Mouse (Mus musculus): ENCODE results near the gene Ninj1. TPM values are rescaled to one million over a fixed set of nuclear protein-coding genes. Genes with fewer than 3 reads are reported as not detected.

Ninj1 gene
- total RNA-seq, 2 experiments from 2014 or later, result 18.7 to 19.3 TPM

DNA sequence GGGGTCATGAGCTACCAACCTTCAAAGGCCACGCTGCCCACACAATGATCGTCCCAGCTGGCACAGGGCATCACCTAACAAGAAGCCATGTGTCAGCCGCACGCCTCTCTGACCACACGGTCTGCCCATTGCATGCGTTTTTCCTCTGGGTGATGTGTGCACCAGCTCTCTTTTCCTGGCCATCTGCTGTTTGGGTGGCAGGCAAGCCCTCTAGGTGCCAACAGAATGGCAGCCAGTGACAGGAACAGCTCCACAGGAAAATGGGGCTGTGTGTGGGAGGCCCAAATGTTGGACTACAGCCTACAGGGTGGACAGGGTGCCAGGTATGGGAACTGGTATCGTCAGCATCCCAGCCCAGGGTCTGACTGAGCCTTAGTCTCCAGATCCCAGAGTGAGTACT is 14.9 kb upstream of the Ninj1 start:
- DNase-seq, result peak; percentile 54 to 56

DNA sequence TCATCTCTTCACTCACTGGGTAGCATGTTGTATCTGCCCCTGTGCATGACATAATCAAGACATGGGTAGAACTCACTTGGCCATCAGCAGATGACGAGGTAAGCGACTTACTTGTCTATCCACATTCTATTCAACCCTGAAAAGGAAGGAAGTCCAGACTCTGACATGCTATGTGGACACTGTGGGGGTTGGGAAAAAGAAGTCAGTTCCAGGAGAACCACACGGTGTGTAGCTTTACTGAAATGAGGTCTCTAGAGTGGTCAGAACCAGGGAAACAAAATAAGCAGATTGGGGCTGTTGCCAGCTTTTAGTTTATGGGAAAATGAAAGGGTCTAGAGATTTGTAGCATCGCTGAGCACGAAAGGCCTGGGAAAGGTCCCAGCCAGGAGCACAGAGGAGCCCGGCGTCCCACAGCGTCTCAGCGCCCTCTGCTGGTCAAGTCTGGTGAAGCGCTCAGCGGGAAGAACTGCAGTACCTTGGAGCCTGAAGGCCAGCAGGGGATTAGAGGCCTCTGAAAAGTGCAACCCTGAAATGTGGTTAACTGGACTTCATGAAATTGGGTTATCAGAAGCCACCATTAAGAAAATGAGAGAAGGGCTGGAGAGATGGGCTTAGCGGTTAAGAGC is 14.2 kb upstream of the Ninj1 start:
- peak; percentile 81 to 87 for DNase-seq

DNA sequence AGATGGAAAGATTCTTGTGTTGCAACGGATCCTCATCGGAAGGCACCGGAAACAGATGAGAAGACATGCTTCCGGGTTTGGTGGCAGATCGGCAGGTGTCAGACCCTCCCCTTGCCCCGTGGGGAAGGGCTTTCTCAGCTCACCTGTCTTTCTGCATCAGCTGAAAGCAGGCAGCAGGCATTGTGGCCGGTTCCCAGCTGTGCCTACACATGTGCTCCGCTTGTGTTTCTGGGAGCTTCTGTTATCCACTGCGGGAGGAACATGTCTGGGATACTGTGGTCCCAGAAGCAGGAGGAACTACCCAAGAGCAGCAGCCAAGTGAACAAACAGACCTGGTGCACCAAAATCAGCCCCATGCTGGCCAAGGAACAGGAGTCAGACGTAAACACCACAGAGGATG is 11.8 kb upstream of the Ninj1 start:
- no peak for DNase-seq

GRCm38 (mm10) chr13:49178839-49179585 is 8.3 kb upstream of the Ninj1 start:
- DNase-seq, result peak; percentile 67 to 76

DNA sequence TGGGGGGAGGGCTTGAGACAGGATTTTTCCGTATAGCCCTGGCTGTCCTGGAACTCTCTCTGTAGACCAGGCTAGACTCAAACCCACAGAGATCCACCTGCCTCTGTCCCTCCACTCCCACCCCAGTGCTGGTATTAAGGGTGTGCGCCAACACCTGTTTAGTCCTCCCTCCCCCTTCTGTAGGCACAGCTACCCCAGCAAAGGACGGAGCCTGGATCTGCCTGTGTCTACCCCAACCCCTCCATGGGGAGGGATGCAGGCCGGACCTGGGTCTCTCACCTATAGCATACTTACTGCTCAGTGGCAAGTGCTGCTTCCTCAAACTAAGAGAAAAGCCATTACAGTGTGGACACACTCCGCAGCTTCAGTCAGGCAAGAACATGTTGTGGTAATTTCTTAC is 7.0 kb upstream of the Ninj1 start:
- no peak for DNase-seq

- DNase-seq, result no peak
These were observed 6.6 kb upstream of the Ninj1 start for GRCm38 (mm10) chr13:49180691-49181090.

DNA sequence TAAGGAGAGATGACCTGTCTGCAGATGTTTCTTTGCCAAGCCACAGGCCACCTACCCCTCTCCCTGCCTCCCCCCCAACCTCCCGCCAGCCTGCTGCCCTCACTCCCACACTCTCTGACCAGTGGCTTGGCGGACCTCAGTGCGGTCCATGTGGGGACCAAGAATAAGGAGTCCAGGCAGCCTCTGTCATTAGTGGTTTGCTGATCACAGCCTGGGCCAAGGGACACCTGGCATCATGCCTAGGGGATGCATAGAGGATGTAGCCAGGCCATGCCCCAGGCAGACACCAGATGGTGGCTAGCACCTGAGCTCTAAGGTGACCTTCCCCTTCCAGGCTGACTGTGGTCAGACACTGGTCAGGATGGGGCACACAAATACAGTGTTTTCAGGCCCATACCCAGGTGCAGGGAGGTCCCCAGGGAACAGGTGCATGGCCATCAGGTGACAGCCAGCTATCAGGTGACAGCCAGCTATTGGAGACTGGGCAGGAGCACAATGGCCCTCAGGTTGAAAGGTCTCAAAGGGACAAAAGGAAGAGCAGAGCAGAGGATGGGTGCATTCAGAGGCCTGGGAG is 5.8 kb upstream of the Ninj1 start:
- no peak for DNase-seq

- DNase-seq, result no peak
These were observed 4.1 kb upstream of the Ninj1 start for GRCm38 (mm10) chr13:49183161-49183560.

GRCm38 (mm10) chr13:49183646-49184045 is 3.6 kb upstream of the Ninj1 start:
- DNase-seq, result no peak

- no peak for DNase-seq
These were observed 442 bp upstream of the Ninj1 start for GRCm38 (mm10) chr13:49186798-49187287.

- DNase-seq, result no peak
These were observed 1.1 kb downstream of the Ninj1 start for GRCm38 (mm10) chr13:49188219-49188965.

DNA sequence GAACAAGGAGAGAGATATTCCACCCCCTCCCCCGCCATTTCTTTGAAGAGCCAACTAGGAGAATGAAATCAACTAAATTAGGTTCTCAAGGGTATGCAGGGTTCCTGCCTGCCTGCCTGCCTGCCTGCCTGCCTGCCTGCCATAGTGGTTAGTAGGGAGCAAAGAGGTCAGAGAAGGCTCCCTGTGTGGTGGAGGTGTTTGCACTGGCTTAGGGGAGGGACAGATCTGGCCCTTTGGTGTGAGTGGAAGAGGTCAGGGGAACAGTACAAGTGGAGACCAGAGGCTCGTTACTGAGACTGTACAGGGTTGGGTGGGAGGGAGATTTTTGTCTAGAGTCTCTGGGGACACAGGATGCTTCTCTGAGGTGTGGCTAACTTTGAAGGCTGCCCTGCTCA is 1.7 kb downstream of the Ninj1 start:
- DNase-seq, result no peak

GRCm38 (mm10) chr13:49189970-49190870 is 2.9 kb downstream of the Ninj1 start:
- DNase-seq, result no peak

- no peak for DNase-seq
These were observed 3.8 kb downstream of the Ninj1 start for GRCm38 (mm10) chr13:49190876-49191672.

- DNase-seq, result no peak
These were observed 4.4 kb downstream of the Ninj1 start for GRCm38 (mm10) chr13:49191673-49192035.

DNA sequence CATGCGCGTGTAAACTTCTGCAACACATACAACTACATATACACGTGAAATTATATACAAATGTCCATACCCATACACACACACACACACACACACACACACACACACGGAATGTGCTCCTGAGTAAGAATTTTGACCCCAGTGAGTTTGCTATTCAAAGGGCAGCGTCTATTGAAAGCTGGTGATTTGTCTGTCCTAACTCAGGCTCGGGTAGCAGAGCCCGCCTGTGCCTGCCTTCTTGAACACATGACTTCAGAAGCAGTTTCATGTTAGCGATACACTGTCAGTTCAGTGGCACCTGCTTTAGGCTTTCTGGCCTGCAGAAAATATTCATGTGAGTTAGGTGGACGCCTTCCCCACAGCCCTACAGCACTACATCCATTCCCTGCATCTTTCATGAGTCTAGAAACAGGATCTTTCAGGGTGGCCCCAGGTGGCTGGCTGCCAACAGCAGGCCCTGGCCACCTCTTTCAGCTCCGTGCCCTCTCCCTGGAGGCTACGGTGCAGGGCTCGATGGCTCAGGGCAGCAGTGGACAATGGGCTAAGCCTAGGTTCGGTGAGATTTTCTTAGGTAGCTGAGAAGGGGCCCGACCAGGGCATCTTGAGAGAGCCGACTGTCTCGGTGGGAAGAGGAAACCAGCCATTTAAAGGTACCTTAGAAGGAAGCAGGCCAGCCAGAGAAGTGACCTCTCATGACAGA is 5.0 kb downstream of the Ninj1 start:
- DNase-seq, result no peak

DNA sequence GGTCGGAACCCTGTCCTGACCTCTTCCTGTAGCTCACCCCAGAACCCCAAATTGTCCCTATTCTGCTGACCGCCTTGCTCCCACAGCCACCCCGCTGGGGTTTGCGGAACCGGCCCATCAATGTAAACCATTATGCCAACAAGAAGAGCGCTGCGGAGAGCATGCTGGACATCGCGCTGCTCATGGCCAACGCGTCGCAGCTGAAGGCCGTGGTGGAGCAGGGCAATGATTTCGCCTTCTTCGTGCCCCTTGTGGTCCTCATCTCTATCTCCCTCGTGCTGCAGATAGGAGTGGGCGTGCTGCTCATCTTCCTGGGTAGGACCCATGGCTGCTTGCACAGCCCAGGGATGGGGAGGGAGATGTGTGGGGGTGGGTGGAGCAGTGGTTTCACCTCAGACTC is 6.4 kb downstream of the Ninj1 start:
- no peak for DNase-seq

DNA sequence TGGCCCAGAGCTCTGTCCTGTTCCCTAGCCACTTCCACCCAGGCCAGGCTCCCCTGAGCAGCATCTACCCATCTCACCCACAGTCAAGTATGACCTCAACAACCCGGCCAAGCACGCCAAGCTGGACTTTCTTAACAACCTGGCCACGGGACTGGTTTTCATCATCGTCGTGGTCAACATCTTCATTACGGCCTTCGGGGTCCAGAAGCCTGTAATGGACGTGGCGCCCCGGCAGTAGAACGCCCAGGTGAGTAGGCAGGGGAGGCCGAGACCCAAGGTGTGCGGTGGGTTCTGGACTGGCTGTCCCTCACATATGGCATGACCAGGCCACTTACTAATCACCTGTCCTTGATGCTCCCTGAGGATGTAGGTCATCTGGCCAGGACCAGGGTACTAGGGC is 7.5 kb downstream of the Ninj1 start:
- DNase-seq, result no peak

DNA sequence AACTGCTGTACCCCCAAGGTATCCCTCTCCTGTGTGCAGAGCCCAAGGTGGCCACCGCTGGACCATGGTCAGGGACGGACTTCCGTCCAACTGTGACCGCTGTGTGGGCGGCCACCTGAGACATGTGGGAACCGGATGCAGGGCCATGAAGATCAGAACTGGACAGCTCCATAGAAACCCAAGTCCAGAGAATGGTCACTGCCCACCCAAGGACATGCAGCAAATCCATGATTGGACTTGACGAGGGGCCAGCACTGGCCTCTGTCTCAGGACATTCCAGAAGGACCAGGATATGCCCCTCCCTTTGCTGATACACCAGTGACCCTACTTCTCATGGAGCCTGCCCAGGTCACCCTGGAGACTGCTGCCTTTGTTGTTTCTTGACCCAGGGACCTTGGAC is 8.4 kb downstream of the Ninj1 start:
- no peak for DNase-seq

GRCm38 (mm10) chr13:49196211-49196610 is 8.9 kb downstream of the Ninj1 start:
- no peak for DNase-seq

DNA sequence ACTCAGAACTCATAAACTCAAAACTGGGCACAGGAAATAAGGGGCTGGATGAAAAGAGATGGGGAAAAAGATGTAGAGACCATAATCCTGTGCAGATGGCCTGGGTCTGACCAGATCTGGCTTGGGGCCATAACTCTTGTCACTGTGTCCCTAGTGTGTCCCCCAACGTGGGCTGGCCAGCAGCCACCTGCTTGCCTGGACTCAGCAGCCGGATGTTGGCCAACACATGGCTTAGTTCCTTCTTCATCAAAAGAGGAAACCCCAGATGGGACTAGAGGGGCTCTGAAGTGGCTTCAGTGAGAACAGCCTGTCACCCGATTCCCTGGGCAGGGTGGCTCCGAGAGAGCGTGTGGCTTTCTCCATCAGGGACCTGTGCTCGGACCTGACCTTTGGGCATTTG is 9.5 kb downstream of the Ninj1 start:
- no peak for DNase-seq
